Mouse (Mus musculus) ES-E14 (cell line): ENCODE measurements around the gene Pth1r. TPM values are rescaled to one million over a fixed set of nuclear protein-coding genes. Genes with fewer than 3 reads are reported as not detected.
A peak's percentile ranks its signal among the peaks of the same experiment; 100 is the strongest.

Experiments used
- DNase-seq: peaks from one replicate; pipeline ENCODE4 v3.0.0-alpha.2; 2013; ENCODE audit warnings: low read depth, low spot score
- H3K27ac ChIP-seq: 2 replicates; pipeline ENCODE4 v1.5.1; 2012; ENCODE audit warnings: low read depth, mild to moderate bottlenecking, low read length, moderate library complexity, mixed read lengths; ENCODE audit not compliant: poor library complexity, insufficient read depth, severe bottlenecking
- H3K36me3 ChIP-seq: 2 replicates; pipeline ENCODE4 v1.6.1; 2012; ENCODE audit warnings: mild to moderate bottlenecking, low read length, moderate library complexity, mixed read lengths; ENCODE audit not compliant: control insufficient read depth, poor library complexity, insufficient read depth, severe bottlenecking
- H3K4me1 ChIP-seq, 2 experiments: fragments of 150-350 bp in 1 of 2; sonication (generic) in 1 of 2; 2 replicates each; pipeline ENCODE4 v1.6.1; 2012; ENCODE audit warnings: low read length in 2 of 2, mild to moderate bottlenecking in 1 of 2, mixed read lengths in 1 of 2; ENCODE audit not compliant: control insufficient read depth in 2 of 2, insufficient read depth in 2 of 2, poor library complexity in 1 of 2
- H3K4me3 ChIP-seq, 2 experiments: fragments of 150-350 bp in 1 of 2; sonication (generic) in 1 of 2; 2 replicates each; pipeline ENCODE4 v1.5.1; 2012; ENCODE audit warnings: low read length in 2 of 2, low read depth in 1 of 2, mild to moderate bottlenecking in 1 of 2, mixed read lengths in 1 of 2; ENCODE audit not compliant: insufficient read depth in 1 of 2, poor library complexity in 1 of 2, severe bottlenecking in 1 of 2
- H3K9ac ChIP-seq: 2 replicates; pipeline ENCODE4 v1.6.1; 2012; ENCODE audit warnings: low read depth, mild to moderate bottlenecking, low read length, mixed read lengths; ENCODE audit not compliant: poor library complexity, insufficient read depth, severe bottlenecking
- H3K9me3 ChIP-seq: fragments of 150-350 bp; sonication (generic); 2 replicates; pipeline ENCODE4 v1.6.1; 2012; ENCODE audit warnings: low read depth, mild to moderate bottlenecking, low read length; ENCODE audit not compliant: control insufficient read depth, insufficient read depth
- CHD2 ChIP-seq: IDR thresholded peaks from 2 replicates; pipeline ENCODE4 v1.6.1; 2014; ENCODE audit warnings: mild to moderate bottlenecking, low read depth, low read length, inconsistent platforms
- HCFC1 ChIP-seq: IDR thresholded peaks from 2 replicates; pipeline ENCODE4 v1.6.1; 2012; ENCODE audit warnings: low read length, inconsistent platforms, borderline replicate concordance; ENCODE audit not compliant: insufficient read depth
- MAFK ChIP-seq: IDR thresholded peaks from 2 replicates; pipeline ENCODE4 v1.6.1; 2014; ENCODE audit warnings: mild to moderate bottlenecking, low read depth, low read length, inconsistent platforms; ENCODE audit not compliant: insufficient read depth
- ZC3H11A ChIP-seq: IDR thresholded peaks from 2 replicates; pipeline ENCODE4 v1.6.1; 2012; ENCODE audit warnings: low read depth, mild to moderate bottlenecking, inconsistent platforms, low read length, borderline replicate concordance
- ZNF384 ChIP-seq: IDR thresholded peaks from 2 replicates; pipeline ENCODE4 v1.6.1; 2012; ENCODE audit warnings: low read depth, low read length, inconsistent platforms
- in situ Hi-C, 2 experiments: fragments of 600-800 bp; cut with MboI; formaldehyde crosslinking; loops; one replicate each; pipeline ENCODE4 v1.15.1; 2025; ENCODE audit warnings: low sequenced_read_pairs in 2 of 2, inconsistent platforms in 1 of 2; ENCODE audit not compliant: unreplicated experiment in 2 of 2
- total RNA-seq: library from RNA; depleted of rRNA; stranded (reverse); fragments of 300-350 nt; gene quantifications from 2 replicates; pipeline ENCODE4 v1.2.3, GENCODE M21; 2012

The Pth1r gene
- total RNA-seq, 1 experiment, result 6.8 TPM

DNA sequence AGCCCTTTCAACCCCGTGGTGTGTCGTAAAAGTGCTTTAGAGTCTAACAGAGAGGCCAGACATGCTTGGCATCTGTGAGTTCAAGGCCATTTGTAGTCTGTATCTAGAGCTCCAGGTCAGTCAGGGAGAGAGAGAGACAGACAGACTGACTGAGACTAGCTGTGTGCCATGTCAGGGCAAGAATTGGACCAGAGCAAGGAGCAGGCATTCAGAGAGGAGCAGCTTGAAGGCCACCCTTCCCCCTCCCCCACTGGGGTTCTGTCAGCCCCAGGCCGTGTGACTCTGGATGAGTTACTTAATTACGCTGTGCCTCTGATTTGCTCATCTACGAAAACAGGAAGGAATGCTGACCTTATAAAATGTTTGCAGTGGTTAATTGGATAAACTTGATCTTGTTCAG, 64.7 kb downstream of the Pth1r start:
- Histone ChIP-seq H3K4me1 (peaks cover 0 to 39% of the 10 kb centered on the region in 2 experiments; a peak in 3 of 4 replicates), H3K36me3 (no peaks in the 10 kb centered on the region), H3K4me3 (no peak overlapping the region), H3K27ac (no peak overlapping the region), H3K9me3 (no peaks in the 10 kb centered on the region), H3K9ac (no peak overlapping the region)
- no peak for TF ChIP-seq MAFK
- no peak for DNase-seq
- in situ Hi-C loops, result no loop called here

GRCm38 (mm10) chr9:110681817-110682216, 65.1 kb downstream of the Pth1r start:
- Histone ChIP-seq H3K9ac (no peak overlapping the region), H3K4me3 (no peak overlapping the region), H3K27ac (no peak overlapping the region), H3K9me3 (no peaks in the 10 kb centered on the region), H3K36me3 (no peaks in the 10 kb centered on the region), H3K4me1 (peaks cover 0 to 39% of the 10 kb centered on the region in 2 experiments; a peak in 3 of 4 replicates)
- TF ChIP-seq CHD2 (no peak), MAFK (no peak), ZC3H11A (no peak), ZNF384 (no peak), HCFC1 (no peak)
- DNase-seq, result no peak
- in situ Hi-C loops, result no loop called here

GRCm38 (mm10) chr9:110680736-110681507, 66.0 kb downstream of the Pth1r start:
- H3K27ac ChIP-seq, result peak overlapping the region; percentile 24; the same call in 1 of the 2 replicates
- H3K9ac ChIP-seq, result no peak overlapping the region
- H3K9me3 ChIP-seq, result no peaks in the 10 kb centered on the region
- no peak overlapping the region for H3K4me3 ChIP-seq
- TF ChIP-seq ZNF384, result no peak
- TF ChIP-seq ZC3H11A, result no peak
- TF ChIP-seq HCFC1, result no peak
- no peak for TF ChIP-seq MAFK
- TF ChIP-seq CHD2, result no peak
- in situ Hi-C loops, result no loop called here
- H3K4me1 ChIP-seq, result peaks cover 0 to 45% of the 10 kb centered on the region in 2 experiments; a peak in 3 of 4 replicates
- no peak for DNase-seq
- no peaks in the 10 kb centered on the region for H3K36me3 ChIP-seq

DNA sequence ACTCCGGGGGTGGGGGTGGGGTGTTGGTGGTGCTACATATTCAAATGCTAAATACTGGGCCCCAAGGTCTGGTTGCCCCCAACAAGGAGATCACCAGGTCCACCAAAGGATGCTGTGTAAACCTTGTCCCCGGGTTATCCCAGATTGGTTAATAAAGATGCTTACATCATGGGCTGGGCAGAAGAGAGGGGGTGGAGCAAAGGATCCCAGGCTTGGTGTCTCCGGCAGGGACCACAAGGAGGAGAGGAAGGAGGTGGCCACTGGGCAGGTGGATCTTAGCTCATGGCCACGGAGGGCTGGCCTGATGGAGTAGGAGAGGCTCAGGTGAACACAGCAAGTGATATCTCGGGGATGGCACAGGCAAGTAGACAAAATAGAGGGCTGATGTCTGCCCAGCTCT, 68.1 kb downstream of the Pth1r start:
- H3K9me3 ChIP-seq, result no peaks in the 10 kb centered on the region
- DNase-seq, result no peak
- no peak overlapping the region for H3K4me3 ChIP-seq
- peaks cover 0 to 34% of the 10 kb centered on the region in 2 experiments; a peak in 3 of 4 replicates for H3K4me1 ChIP-seq
- H3K27ac ChIP-seq, result no peak overlapping the region
- no peak for TF ChIP-seq ZNF384
- H3K9ac ChIP-seq, result no peak overlapping the region
- in situ Hi-C loops, result no loop called here
- H3K36me3 ChIP-seq, result peaks cover 1% of the 10 kb centered on the region; the same call in 1 of the 2 replicates

DNA sequence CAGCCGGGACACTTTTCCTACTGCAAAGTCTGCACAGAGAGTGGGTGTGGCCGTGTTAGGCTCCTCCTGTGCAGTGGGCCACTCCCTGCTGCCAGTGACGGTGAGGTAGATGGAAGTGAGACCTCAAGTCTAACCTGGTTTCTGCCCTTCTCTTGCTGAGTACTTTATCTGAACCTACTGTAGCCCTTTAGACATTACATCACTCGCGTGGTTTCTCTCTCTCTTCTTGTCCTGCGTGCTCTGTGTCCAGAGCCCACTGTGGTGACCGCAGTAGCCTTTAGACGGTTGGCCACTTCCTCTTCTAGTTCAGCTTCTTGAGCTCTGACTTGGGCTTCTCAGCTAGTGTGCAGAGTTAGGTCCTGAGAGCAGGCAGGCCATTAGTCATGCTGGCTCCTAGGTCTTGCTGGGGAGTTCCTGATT, 70.4 kb downstream of the Pth1r start:
- H3K4me1 ChIP-seq, result peaks cover 0 to 22% of the 10 kb centered on the region in 2 experiments; a peak in 2 of 4 replicates
- TF ChIP-seq CHD2, result no peak
- TF ChIP-seq MAFK, result no peak
- no peak for TF ChIP-seq ZC3H11A
- in situ Hi-C loops, result no loop called here

More for the DNA sequence above, 70.4 kb downstream of the Pth1r start:
- H3K27ac ChIP-seq, result no peak overlapping the region
- H3K9me3 ChIP-seq, result no peaks in the 10 kb centered on the region
- DNase-seq, result no peak
- H3K4me3 ChIP-seq, result no peak overlapping the region
- no peak overlapping the region for H3K9ac ChIP-seq
- H3K36me3 ChIP-seq, result peaks cover 3% of the 10 kb centered on the region; the same call in 1 of the 2 replicates
